Mouse (Mus musculus): ENCODE data around the gene Cpeb4.

Cpeb4 gene

GRCm38 (mm10) chr11:31896905-31897304 is 24.9 kb downstream of the Cpeb4 start:
- DNase-seq (ENCODE audit: low read depth) = no peak

- DNase-seq (ENCODE audit: low read depth) = no peak
These were observed 27.2 kb downstream of the Cpeb4 start for GRCm38 (mm10) chr11:31899166-31899565.

- DNase-seq (ENCODE audit: low read depth) = peak; percentile 18
These were observed 28.7 kb downstream of the Cpeb4 start for GRCm38 (mm10) chr11:31900736-31901135.

DNA sequence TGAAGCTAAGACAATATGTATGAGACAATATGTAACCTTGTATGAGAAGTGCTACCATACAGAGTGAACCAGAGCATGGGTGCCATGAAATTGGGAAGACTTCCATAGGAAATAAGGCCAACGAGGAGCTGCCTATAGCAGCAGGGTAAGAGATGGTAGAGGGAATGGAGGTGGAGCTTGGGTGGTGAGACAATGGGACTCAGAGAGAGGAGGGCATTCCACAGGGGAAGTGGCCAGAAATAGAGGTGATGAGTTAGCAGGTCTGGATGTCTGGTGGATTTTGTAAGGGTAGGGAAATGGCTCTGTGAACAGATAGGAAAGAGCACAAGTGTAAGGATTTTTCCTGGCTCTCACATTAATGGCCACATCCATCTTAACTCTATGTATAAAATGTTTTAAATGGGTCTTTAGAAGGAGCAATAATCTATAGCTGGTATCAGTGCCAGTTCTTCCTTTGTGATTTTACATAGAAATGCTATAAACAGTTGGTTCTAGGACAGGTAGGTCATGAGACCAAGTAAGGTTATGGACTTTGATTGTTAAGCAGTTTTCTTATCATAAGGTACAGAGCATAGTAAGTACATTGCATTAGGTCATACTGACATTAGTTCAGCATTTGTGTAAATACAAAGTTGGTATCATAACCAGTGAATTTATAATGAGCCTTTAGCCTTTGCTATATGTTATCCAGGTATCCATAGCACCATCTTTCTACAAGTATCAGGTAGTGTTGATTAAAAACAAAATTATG is 30.4 kb downstream of the Cpeb4 start:
- no peak for DNase-seq (ENCODE audit: low read depth)

- no peak for DNase-seq (ENCODE audit: low read depth)
These were observed 34.5 kb downstream of the Cpeb4 start for GRCm38 (mm10) chr11:31906499-31906898.

- DNase-seq (ENCODE audit: low read depth) = no peak
These were observed 35.6 kb downstream of the Cpeb4 start for GRCm38 (mm10) chr11:31907650-31908049.

- no peak for DNase-seq (ENCODE audit: low read depth)
These were observed 40.9 kb downstream of the Cpeb4 start for GRCm38 (mm10) chr11:31912958-31913357.

- DNase-seq (ENCODE audit: low read depth) = peak; percentile 59
These were observed 45.8 kb downstream of the Cpeb4 start for GRCm38 (mm10) chr11:31917769-31918168.

DNA sequence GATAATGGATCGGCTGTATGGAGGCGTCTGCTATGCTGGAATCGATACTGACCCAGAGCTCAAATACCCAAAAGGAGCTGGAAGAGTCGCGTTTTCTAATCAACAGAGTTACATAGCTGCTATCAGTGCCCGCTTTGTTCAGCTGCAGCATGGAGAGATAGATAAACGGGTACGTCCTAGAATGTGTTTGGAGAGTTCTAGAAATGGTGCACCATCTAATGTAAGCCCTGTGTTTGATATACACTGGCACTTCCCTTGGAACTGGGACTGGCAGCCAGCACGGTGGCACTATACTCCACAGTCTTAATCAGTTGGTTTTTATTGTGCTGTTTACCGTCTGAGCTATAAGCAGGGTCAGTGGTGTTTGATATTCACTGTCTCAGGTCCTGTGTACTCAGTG is 58.0 kb downstream of the Cpeb4 start:
- DNase-seq (ENCODE audit: low read depth) = no peak

- DNase-seq (ENCODE audit: low read depth) = no peak
These were observed 63.6 kb downstream of the Cpeb4 start for GRCm38 (mm10) chr11:31935652-31936051.

- DNase-seq (ENCODE audit: low read depth) = no peak
These were observed 65.0 kb downstream of the Cpeb4 start for GRCm38 (mm10) chr11:31936910-31937525.

DNA sequence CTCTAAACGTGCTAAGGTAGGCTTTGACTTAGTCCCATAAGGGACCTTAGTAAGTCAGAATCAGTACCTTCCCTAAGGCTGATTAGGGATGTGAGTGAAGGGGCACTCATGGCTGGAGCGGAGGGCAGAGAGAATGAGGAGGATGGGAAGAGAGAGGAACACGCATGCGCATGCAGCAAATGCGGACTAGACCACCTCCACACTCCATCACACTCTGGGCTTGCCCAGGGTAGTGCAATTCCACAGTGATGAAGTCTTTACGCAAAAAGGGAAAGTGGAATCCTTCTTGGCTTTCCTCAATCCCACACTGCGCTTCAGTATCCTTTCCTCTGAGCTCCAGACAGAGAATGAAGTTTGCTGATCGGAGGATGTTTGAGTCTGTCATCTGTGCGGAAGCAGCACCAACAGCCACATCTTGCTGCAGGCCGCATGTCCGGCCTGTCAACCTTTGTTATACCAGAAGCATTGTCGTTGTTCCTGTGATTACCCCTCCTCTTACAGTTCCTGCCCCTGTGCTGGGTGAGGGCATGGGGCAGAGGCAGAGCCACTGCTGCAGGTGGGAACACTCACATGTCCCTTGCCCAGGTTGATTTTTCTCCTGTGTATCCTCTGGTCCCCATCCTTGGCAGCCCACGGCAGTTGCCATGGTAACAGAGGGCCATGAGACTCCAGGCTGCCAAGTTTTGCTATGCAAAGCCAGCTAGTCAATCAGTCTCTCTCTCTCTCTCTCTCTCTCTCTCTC is 69.1 kb downstream of the Cpeb4 start:
- no peak for DNase-seq (ENCODE audit: low read depth)

DNA sequence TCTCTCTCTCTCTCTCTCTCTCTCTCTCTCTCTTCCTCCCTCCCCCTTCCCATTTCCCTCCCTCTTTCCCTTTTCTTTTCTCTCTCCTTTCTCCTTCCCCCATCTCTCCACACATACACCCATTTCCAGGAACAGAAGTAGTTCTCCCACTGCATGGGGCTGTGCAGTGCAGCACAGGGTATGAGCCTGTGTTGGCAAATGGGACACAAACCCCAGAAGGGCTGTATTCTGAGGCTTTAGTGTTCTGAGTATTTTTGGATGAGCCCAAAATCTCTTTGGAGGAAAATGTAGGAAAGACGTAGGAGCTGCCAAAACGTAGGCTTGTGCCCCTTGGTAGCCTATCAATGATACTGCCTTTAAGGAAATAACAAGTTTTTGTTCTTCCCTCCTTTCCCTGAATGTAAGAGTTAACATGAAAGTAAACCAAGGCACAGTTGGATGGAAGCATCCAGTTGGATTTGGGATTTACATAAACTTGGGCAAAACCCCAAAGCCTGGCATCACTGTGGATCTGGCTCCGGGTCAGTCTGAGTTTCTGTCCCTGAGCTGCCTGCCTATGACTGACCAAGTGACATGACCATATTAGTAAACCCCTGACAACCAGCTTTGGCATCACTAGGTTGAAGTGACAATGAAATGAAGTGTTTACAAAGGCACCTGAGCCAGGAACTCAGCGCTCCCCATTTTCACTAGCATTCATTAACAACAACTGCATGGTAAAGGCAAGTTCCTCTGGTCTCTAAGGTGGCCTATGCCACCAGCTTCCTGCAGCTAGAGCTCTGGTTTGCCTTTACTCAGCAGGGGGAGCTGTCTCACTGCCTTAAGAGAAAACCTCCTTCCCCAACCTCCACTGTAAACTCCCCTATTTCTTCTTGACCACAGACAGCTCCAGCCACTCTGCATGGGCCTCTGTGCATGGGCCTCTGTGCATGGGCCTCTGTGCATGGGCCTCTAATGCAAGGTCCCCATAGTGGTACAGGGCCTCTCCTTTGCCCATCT is 69.9 kb downstream of the Cpeb4 start:
- DNase-seq (ENCODE audit: low read depth) = peak; percentile 80

DNA sequence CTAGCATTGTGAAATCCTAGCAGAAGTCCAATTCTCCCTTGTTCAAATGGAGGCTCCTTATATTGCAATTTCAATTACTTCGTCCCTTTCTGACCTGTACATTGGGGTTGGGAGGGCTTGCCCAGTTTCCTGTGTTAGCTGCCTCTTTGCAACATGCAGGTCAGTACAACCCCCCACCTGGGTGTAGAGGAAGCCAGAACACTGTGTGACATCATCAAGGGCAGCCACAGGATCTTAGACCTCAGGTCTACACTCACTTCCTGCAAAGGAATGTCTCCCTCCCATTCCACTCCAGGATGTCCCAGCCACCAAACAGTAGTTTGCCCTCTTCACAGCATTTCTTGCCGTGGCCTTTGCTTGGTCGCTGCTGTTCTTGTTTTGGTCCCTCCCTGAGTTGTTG is 73.5 kb downstream of the Cpeb4 start:
- DNase-seq (ENCODE audit: low read depth) = peak; percentile 32

DNA sequence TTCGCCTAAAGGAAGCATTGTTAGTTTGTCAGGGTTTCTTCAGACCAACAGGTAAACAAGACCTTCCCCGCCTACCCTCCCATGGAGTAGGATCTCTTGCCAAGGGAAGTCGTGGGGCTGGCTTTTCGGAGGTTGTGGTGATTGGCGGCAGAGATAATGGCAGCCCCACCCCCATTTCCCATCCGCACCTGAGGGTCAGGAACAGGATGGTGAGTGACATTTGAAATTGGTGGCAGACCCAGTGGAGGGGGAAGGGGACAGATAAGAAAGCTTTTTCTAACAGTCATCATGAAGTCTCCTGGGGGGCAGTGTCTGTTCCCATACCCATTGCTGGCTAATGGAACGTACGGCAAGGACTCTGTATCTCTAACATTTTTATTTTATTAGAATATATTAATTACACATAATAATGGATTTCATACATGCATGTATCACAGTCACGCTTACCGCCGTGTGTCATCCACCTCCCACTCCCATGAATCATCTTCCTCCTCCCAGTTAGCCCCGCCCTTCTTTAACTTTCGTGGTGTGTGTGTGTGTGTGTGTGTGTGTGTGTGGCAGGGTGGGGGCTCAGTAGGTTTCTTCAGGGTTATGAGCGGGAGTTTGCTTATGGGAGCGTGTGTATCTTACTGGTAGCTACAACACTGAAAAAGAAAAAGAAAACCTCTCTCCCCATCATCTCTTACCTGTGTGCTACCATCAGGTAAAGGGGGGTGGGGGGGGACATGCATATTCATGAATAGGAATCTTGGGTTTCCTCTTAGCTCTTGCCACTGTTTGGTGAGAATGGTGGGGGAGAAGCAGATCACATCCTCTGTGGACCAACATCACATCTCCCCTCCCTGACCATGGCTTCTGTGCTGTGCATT is 76.7 kb downstream of the Cpeb4 start:
- peak; percentile 79 for DNase-seq (ENCODE audit: low read depth)

GRCm38 (mm10) chr11:31949331-31949785 is 77.3 kb downstream of the Cpeb4 start:
- peak; percentile 87 for DNase-seq (ENCODE audit: low read depth)

- no peak for DNase-seq (ENCODE audit: low read depth)
These were observed 88.1 kb downstream of the Cpeb4 start for GRCm38 (mm10) chr11:31960071-31960470.

DNA sequence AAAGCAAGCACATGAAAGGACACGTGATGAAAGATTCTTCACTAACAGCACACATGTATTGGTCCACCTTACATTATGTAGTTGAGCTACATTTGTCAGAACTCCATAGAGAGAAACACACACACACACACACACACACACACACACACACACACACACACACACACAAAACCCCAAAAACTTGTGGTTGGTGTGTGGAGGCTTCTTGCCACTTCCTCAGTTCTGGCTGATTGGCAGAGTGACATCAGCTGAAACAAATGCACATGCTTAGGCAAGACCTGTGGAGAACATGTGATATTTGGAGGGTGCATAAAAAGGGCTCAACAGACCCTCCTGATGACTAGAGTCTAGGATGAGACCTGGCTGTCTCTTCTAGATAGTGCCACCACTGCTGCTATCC is 92.0 kb downstream of the Cpeb4 start:
- DNase-seq (ENCODE audit: low read depth) = peak; percentile 46

- DNase-seq (ENCODE audit: low read depth) = no peak
These were observed 93.5 kb downstream of the Cpeb4 start, which contains the start of gene 4930524B15Rik for GRCm38 (mm10) chr11:31965256-31966134. 4930524B15Rik (plus strand) TSS chr11:31965592.

DNA sequence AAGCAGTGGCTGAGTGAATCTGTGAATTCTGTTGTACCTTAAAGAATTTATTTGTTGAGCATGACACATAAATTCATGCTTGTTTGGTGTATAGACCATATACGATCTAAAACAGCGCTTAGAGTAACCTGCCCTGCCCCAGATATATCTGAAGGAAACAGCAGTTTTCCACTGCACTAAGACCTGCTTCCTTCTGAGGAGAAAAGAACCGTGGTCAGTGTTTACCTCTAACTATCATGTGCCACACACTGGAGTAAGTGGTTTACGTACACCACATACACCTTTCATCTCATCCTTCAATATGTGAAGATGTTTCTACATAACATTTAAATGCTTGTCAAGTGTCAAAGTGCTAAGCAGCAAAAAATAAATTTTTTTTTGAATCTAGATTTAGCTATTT is 102.1 kb downstream of the Cpeb4 start:
- DNase-seq (ENCODE audit: low read depth) = peak; percentile 31
